Mouse (Mus musculus) bone marrow, adult 2 months (tissue): ENCODE measurements around the gene Efna5. TPM values are rescaled to one million over a fixed set of nuclear protein-coding genes. Genes with fewer than 3 reads are reported as not detected.

Experiments used
- H3K27ac ChIP-seq: fragments of 200-500 bp; 2 replicates; pipeline ENCODE4 v1.5.1; 2012; ENCODE audit warnings: low read depth, mild to moderate bottlenecking, control low read depth, inconsistent platforms, low read length; ENCODE audit not compliant: control insufficient read depth, poor library complexity, insufficient read depth
- H3K4me1 ChIP-seq: fragments of 200-500 bp; 2 replicates; pipeline ENCODE4 v1.6.1; 2011; ENCODE audit warnings: low read length; ENCODE audit not compliant: control insufficient read depth, insufficient read depth
- H3K4me3 ChIP-seq: fragments of 200-500 bp; replicated peaks from 2 replicates; pipeline ENCODE3; 2011; ENCODE audit warnings: mild to moderate bottlenecking, low read depth, low read length, control low read depth; ENCODE audit not compliant: control insufficient read depth
- CTCF ChIP-seq: fragments of 200-500 bp; IDR thresholded peaks from 2 replicates; pipeline ENCODE4 v1.5.1; 2011; ENCODE audit warnings: low read length, control low read depth; ENCODE audit not compliant: control insufficient read depth, insufficient read depth
- POLR2A ChIP-seq: fragments of 200-500 bp; IDR thresholded peaks from 2 replicates; pipeline ENCODE4 v1.6.1; 2011; ENCODE audit warnings: low read depth, mild to moderate bottlenecking, control low read depth, low read length, borderline replicate concordance; ENCODE audit not compliant: control insufficient read depth
- WGBS: fragments of 180-500 bp; shearing (Covaris S2); methylation state at CpG from one replicate; pipeline ENCODE4 v1.1.7; 2018; 5-methylcytosine and 5-hydroxymethylcytosine counted together
- polyA plus RNA-seq: library from polyadenylated mRNA; stranded (reverse); fragments of >200 nt; gene quantifications from 2 replicates; pipeline ENCODE4 v1.2.4, GENCODE M21; 2011; ENCODE audit warnings: low replicate concordance; ENCODE audit not compliant: missing spikeins, insufficient read depth, insufficient read length

The Efna5 gene
- polyA plus RNA-seq, 1 experiment: 2.1 TPM

- H3K4me1 ChIP-seq: no peaks in the 10 kb centered on the region
- 81% methylated on average over 9 of the region's 9 CpGs for WGBS
- TF ChIP-seq CTCF (no peak), POLR2A (no peak)
- H3K4me3 ChIP-seq: no peak overlapping the region
- no peak overlapping the region for H3K27ac ChIP-seq
Measured at GRCm38 (mm10) chr17:62590685-62591460, 290.2 kb downstream of the Efna5 start.

- TF ChIP-seq POLR2A (no peak), CTCF (no peak)
- H3K27ac ChIP-seq: no peak overlapping the region
- 84% methylated on average over 6 of the region's 6 CpGs for WGBS
- no peaks in the 10 kb centered on the region for H3K4me1 ChIP-seq
- no peak overlapping the region for H3K4me3 ChIP-seq
Measured at GRCm38 (mm10) chr17:62580127-62580526, 301.0 kb downstream of the Efna5 start.

GRCm38 (mm10) chr17:62579618-62580017, 301.5 kb downstream of the Efna5 start:
- WGBS: 89% methylated on average over 6 of the region's 6 CpGs
- Histone ChIP-seq H3K4me3 (no peak overlapping the region), H3K4me1 (no peaks in the 10 kb centered on the region), H3K27ac (no peak overlapping the region)
- TF ChIP-seq CTCF: no peak
- no peak for TF ChIP-seq POLR2A

GRCm38 (mm10) chr17:62574499-62575265, 306.4 kb downstream of the Efna5 start:
- H3K4me1 ChIP-seq: no peaks in the 10 kb centered on the region
- no peak for TF ChIP-seq POLR2A
- no peak for TF ChIP-seq CTCF
- H3K27ac ChIP-seq: no peak overlapping the region
- no peak overlapping the region for H3K4me3 ChIP-seq
- WGBS: 63% methylated on average over 9 of the region's 9 CpGs

- no peak for TF ChIP-seq CTCF
- no peak for TF ChIP-seq POLR2A
- Histone ChIP-seq H3K4me1 (no peaks in the 10 kb centered on the region), H3K27ac (no peak overlapping the region), H3K4me3 (no peak overlapping the region)
- 68% methylated on average over 1 of the region's 1 CpGs for WGBS
Measured at GRCm38 (mm10) chr17:62570101-62570500, 311.0 kb downstream of the Efna5 start.

GRCm38 (mm10) chr17:62568019-62568418, 313.1 kb downstream of the Efna5 start:
- Histone ChIP-seq H3K27ac (no peak overlapping the region), H3K4me1 (no peaks in the 10 kb centered on the region), H3K4me3 (no peak overlapping the region)
- TF ChIP-seq POLR2A (no peak), CTCF (no peak)
- WGBS: 69% methylated on average over 4 of the region's 4 CpGs

- no peak for TF ChIP-seq POLR2A
- no peak for TF ChIP-seq CTCF
- H3K27ac ChIP-seq: no peak overlapping the region
- no peaks in the 10 kb centered on the region for H3K4me1 ChIP-seq
- H3K4me3 ChIP-seq: no peak overlapping the region
- WGBS: 76% methylated on average over 1 of the region's 1 CpGs
Measured at GRCm38 (mm10) chr17:62565632-62566031, 315.5 kb downstream of the Efna5 start.

DNA sequence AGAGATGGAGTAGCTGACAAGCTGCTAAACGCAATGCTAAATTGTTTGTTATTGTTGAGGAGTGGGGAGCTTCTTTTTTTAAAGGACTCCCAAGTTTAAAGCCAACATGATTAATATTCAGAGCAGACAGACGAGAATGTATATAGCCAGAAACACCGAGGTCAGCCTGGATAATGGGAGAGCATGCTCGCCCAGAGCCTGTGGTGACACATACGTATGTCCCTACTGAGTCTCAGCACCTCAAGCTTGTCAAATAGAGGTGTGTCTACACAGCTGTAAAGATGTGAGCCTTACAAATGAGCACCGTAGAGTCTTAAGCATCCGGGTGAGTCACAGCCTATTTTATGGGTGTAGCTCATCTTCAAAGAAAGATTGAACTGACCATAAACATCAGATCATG, 318.7 kb downstream of the Efna5 start:
- TF ChIP-seq POLR2A: no peak
- no peak for TF ChIP-seq CTCF
- Histone ChIP-seq H3K4me1 (no peaks in the 10 kb centered on the region), H3K27ac (no peak overlapping the region), H3K4me3 (no peak overlapping the region)
- 86% methylated on average over 7 of the region's 7 CpGs for WGBS

DNA sequence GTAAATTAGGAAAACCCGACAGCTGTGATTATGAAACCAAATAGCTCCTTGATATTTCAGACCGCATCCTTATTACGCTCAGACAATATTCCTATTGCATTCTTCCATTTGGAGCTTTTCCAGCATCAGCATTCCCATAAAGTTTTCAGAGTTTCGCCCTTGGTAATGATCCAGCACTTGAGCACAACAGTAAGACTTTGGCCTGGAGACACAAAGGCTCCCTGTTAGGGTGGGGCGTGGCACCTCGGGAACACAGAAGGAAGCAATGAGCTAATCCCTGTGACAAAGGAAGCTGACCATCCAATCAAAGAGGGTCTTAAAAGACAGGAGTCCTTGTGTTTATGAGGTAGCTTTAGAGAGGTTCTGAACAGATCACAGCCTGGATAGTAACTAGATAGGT, 323.9 kb downstream of the Efna5 start:
- 79% methylated on average over 6 of the region's 6 CpGs for WGBS
- H3K4me3 ChIP-seq: no peak overlapping the region
- H3K4me1 ChIP-seq: no peaks in the 10 kb centered on the region
- no peak overlapping the region for H3K27ac ChIP-seq
- TF ChIP-seq CTCF: no peak
